In the genomic region with DNA sequence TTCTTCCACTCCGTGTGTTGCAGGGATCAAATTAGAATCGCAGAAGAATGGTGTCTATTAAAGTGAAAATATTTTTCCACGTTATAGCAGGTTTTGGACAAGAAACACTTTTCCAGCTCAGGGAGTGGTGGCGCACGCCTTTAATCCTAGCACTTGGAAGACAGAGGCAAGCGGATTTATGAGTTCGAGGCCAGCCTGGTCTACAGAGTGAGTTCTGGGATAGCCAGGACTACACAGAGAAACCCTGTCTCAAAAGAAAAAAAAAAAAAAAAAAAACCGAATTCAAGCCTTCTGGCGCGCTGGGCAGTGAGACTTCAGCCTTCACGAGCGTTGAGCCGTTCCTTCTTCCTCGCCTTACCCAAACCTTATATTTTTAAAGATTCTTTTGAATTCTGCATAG, we compare ENCODE assay signal across 7 mouse cellular contexts. TPM values are rescaled to one million over a fixed set of nuclear protein-coding genes. Genes with fewer than 3 reads are reported as not detected.
DNase-seq lines count a peak whose midpoint lies in the region; ATAC-seq and TF ChIP-seq lines count a peak whose summit lies in the region.

No protein-coding gene starts in this region.

- no peak overlapping the region for H3K27ac ChIP-seq in hindbrain, embryonic 10.5 days
- H3K27ac ChIP-seq in midbrain, embryonic 10.5 days (replicated peaks), result no peak overlapping the region

- H3K4me1 ChIP-seq in E14TG2a.4 (replicated peaks; ENCODE audit: low read depth, low read length), result peaks cover 48% of the 10 kb centered on the region
- H3K4me1 ChIP-seq in hindbrain, embryonic 10.5 days (replicated peaks), result peaks cover 14% of the 10 kb centered on the region
- peaks cover 14% of the 10 kb centered on the region for H3K4me1 ChIP-seq in midbrain, embryonic 10.5 days

- H3K36me3 ChIP-seq in E14TG2a.4 (ENCODE audit: insufficient read depth, low read length), result no peaks in the 10 kb centered on the region
- H3K36me3 ChIP-seq in hindbrain, embryonic 10.5 days, result no peaks in the 10 kb centered on the region
- H3K36me3 ChIP-seq in midbrain, embryonic 10.5 days, result no peaks in the 10 kb centered on the region

- DNase-seq in MN1 (ENCODE audit: low spot score), result peak; percentile 67
- DNase-seq in hindbrain, embryonic 10.5 days (ENCODE audit: low spot score), result peak; percentile 51
- peak; percentile 47 for DNase-seq in midbrain, embryonic 10.5 days (ENCODE audit: low spot score)
- no peak for DNase-seq in testis, postnatal 14 days (ENCODE audit: low spot score)
- DNase-seq in left cerebral cortex, adult 18-20 months (ENCODE audit: low spot score in 2 of 2), result no peak

- no peak for TF ChIP-seq CTCF in E14TG2a.4 (conservative IDR thresholded peaks at IDR 0.05; ENCODE audit: low read length)

- WGBS in hindbrain, embryonic 10.5 days, result 10% methylated on average over 14 of the region's 14 CpGs
- 8% methylated on average over 14 of the region's 14 CpGs for WGBS in midbrain, embryonic 10.5 days

- H3K27me3 ChIP-seq in E14TG2a.4 (ENCODE audit: insufficient read depth, low read length), result peaks cover 12% of the 10 kb centered on the region; the same call in 1 of the 2 replicates
- peaks cover 20% of the 10 kb centered on the region for H3K27me3 ChIP-seq in hindbrain, embryonic 10.5 days (ENCODE audit: insufficient read depth, poor library complexity, severe bottlenecking)
- H3K27me3 ChIP-seq in midbrain, embryonic 10.5 days (ENCODE audit: low read depth, poor library complexity, severe bottlenecking), result peaks cover 49% of the 10 kb centered on the region

- H3K4me3 ChIP-seq in E14TG2a.4 (replicated peaks; ENCODE audit: low read length), result peak overlapping the region; percentile 90
- peak overlapping the region; percentile 59 for H3K4me3 ChIP-seq in hindbrain, embryonic 10.5 days
- peak overlapping the region; percentile 73 for H3K4me3 ChIP-seq in midbrain, embryonic 10.5 days

- no peaks in the 10 kb centered on the region for H3K9me3 ChIP-seq in E14TG2a.4 (ENCODE audit: low read length)
- no peaks in the 10 kb centered on the region for H3K9me3 ChIP-seq in hindbrain, embryonic 10.5 days
- no peaks in the 10 kb centered on the region for H3K9me3 ChIP-seq in midbrain, embryonic 10.5 days (replicated peaks)

- ATAC-seq in frontal cortex, adult (ENCODE audit: low TSS enrichment), result no peak

RNA-seq across cellular contexts. Expression of gene Elf2, which starts 17.2 kb away (rescaled TPM):
- 35.4 and 40.5 TPM in 2 replicates for polyA plus RNA-seq in hindbrain, embryonic 10.5 days (2016; fragmentation: Nextera tagmentation; extraction: Ambion mirVana)
- 37.9 and 40.5 TPM in 2 replicates for polyA plus RNA-seq in midbrain, embryonic 10.5 days (2016; fragmentation: Nextera tagmentation; extraction: Ambion mirVana)
- total RNA-seq in left cerebral cortex, adult 18-20 months (2021), result 10 to 100 TPM; 58.3 to 60.2 TPM

RNA-seq across cellular contexts. Expression of gene Mgarp, which starts 38.9 kb away (rescaled TPM):
- polyA plus RNA-seq in hindbrain, embryonic 10.5 days (2016; fragmentation: Nextera tagmentation; extraction: Ambion mirVana), result 7.5 and 11.8 TPM in 2 replicates
- 35.9 and 39.2 TPM in 2 replicates for polyA plus RNA-seq in midbrain, embryonic 10.5 days (2016; fragmentation: Nextera tagmentation; extraction: Ambion mirVana)
- not detected for total RNA-seq in left cerebral cortex, adult 18-20 months (2021)

RNA-seq across cellular contexts. Expression of gene Ndufc1, which starts 51.2 kb away (rescaled TPM):
- polyA plus RNA-seq in hindbrain, embryonic 10.5 days (2016; fragmentation: Nextera tagmentation; extraction: Ambion mirVana), result 675 and 776 TPM in 2 replicates
- polyA plus RNA-seq in midbrain, embryonic 10.5 days (2016; fragmentation: Nextera tagmentation; extraction: Ambion mirVana), result 688 and 718 TPM in 2 replicates
- 100 to 1,000 TPM; 283 to 337 TPM for total RNA-seq in left cerebral cortex, adult 18-20 months (2021)

RNA-seq across cellular contexts. Expression of gene Naa15, which starts 57.3 kb away (rescaled TPM):
- 53.2 and 64.6 TPM in 2 replicates for polyA plus RNA-seq in hindbrain, embryonic 10.5 days (2016; fragmentation: Nextera tagmentation; extraction: Ambion mirVana)
- polyA plus RNA-seq in midbrain, embryonic 10.5 days (2016; fragmentation: Nextera tagmentation; extraction: Ambion mirVana), result 58.8 and 63.4 TPM in 2 replicates
- 10 to 100 TPM; 41.6 to 51.3 TPM for total RNA-seq in left cerebral cortex, adult 18-20 months (2021)

Comparison
In these comparisons a context has a peak if more than half of its experiments do, and no peak if none do; other contexts are left out.
1. DNase-seq: peak in MN1 (single experiment), hindbrain, embryonic 10.5 days (single experiment) and midbrain, embryonic 10.5 days (single experiment); none in testis, postnatal 14 days (single experiment) and left cerebral cortex, adult 18-20 months (0 of 2).
2. Peak in every context shown above with its lines, with median percentiles within 50 percentile points of each other: H3K4me3 ChIP-seq.